Mouse (Mus musculus) heart, embryonic 15.5 days (tissue): ENCODE data around the gene Gm26897. TPM values are rescaled to one million over a fixed set of nuclear protein-coding genes. Genes with fewer than 3 reads are reported as not detected.

Experiments
- ATAC-seq: fragments of 200-750 bp; cut with Nextera tagmentation; replicated peaks from 2 replicates; pipeline ENCODE4 v1.8.0; 2017; ENCODE audit warnings: low read depth, moderate TSS enrichment; ENCODE audit not compliant: insufficient number of reproducible peaks, insufficient read depth, low FRiP score
- H3K27ac ChIP-seq: fragments of 300-500 bp; sonication (generic); 2 replicates; pipeline ENCODE4 v1.5.1; 2015; ENCODE audit warnings: mild to moderate bottlenecking, inconsistent platforms
- H3K27me3 ChIP-seq: fragments of 300-500 bp; sonication (generic); 2 replicates; pipeline ENCODE4 v1.6.1; 2015; ENCODE audit warnings: inconsistent platforms
- H3K36me3 ChIP-seq: fragments of 300-500 bp; sonication (generic); 2 replicates; pipeline ENCODE4 v1.6.1; 2015; ENCODE audit warnings: mild to moderate bottlenecking, inconsistent platforms
- H3K4me1 ChIP-seq: fragments of 300-500 bp; sonication (generic); replicated peaks from 2 replicates; pipeline ENCODE4 v1.6.1; 2015; ENCODE audit warnings: inconsistent platforms
- H3K4me2 ChIP-seq: fragments of 300-500 bp; sonication (generic); 2 replicates; pipeline ENCODE4 v1.6.1; 2015; ENCODE audit warnings: inconsistent platforms, mild to moderate bottlenecking, moderate library complexity
- H3K4me3 ChIP-seq: fragments of 300-500 bp; sonication (generic); 2 replicates; pipeline ENCODE4 v1.5.1; 2015; ENCODE audit warnings: mild to moderate bottlenecking, inconsistent platforms
- H3K9ac ChIP-seq: fragments of 300-500 bp; sonication (generic); 2 replicates; pipeline ENCODE4 v1.6.1; 2015; ENCODE audit warnings: mild to moderate bottlenecking, inconsistent platforms
- H3K9me3 ChIP-seq: fragments of 300-500 bp; sonication (generic); replicated peaks from 2 replicates; pipeline ENCODE4 v1.6.1; 2016; ENCODE audit warnings: inconsistent platforms
- WGBS: fragments of 180-500 bp; shearing (Covaris S2); methylation state at CpG from one replicate; pipeline ENCODE4 v1.1.7; 2015; ENCODE audit warnings: mixed read lengths; 5-methylcytosine and 5-hydroxymethylcytosine counted together
- polyA plus RNA-seq: library from polyadenylated mRNA; unstranded; fragments of >200 nt; fragmentation: Nextera tagmentation; extraction: Ambion mirVana; gene quantifications from 2 replicates; pipeline ENCODE4 v1.2.1, GENCODE M21; 2015

Gene Gm26897
- polyA plus RNA-seq, 1 experiment from 2014 or later = not detected

- peak; percentile 75 for ATAC-seq
- no peaks in the 10 kb centered on the region; the same call in 1 of the 2 replicates for H3K9me3 ChIP-seq
- no peaks in the 10 kb centered on the region for H3K36me3 ChIP-seq
- H3K4me1 ChIP-seq = peaks cover 38% of the 10 kb centered on the region
- peak overlapping the region; percentile 82 for H3K27ac ChIP-seq
- 45% methylated on average over 10 of the region's 10 CpGs for WGBS
- peak overlapping the region; percentile 43 for H3K4me2 ChIP-seq
- no peak overlapping the region for H3K9ac ChIP-seq
- H3K27me3 ChIP-seq = 0 out of 2 replicates have a peak, but pooled peaks cover 3% of the 10 kb centered on the region
- no peak overlapping the region for H3K4me3 ChIP-seq
Measured at GRCm38 (mm10) chr5:111724713-111725112, 9.0 kb upstream of the Gm26897 start.

- no peak overlapping the region for H3K4me3 ChIP-seq
- no peaks in the 10 kb centered on the region for H3K36me3 ChIP-seq
- H3K9ac ChIP-seq = no peak overlapping the region; the same call in 1 of the 2 replicates
- H3K27ac ChIP-seq = peak overlapping the region; percentile 82
- 34% methylated on average over 22 of the region's 22 CpGs for WGBS
- no peaks in the 10 kb centered on the region; the same call in 1 of the 2 replicates for H3K9me3 ChIP-seq
- peaks cover 38% of the 10 kb centered on the region for H3K4me1 ChIP-seq
- H3K4me2 ChIP-seq = peak overlapping the region; percentile 43
- H3K27me3 ChIP-seq = 0 out of 2 replicates have a peak, but pooled peaks cover 3% of the 10 kb centered on the region
- ATAC-seq = peak; percentile 47
Measured at GRCm38 (mm10) chr5:111725195-111725920, 8.4 kb upstream of the Gm26897 start.

- 80% methylated on average over 4 of the region's 4 CpGs for WGBS
- no peak overlapping the region for H3K4me3 ChIP-seq
- no peak overlapping the region for H3K27ac ChIP-seq
- peaks cover 32% of the 10 kb centered on the region for H3K4me1 ChIP-seq
- no peaks in the 10 kb centered on the region; the same call in 1 of the 2 replicates for H3K9me3 ChIP-seq
- no peaks in the 10 kb centered on the region for H3K27me3 ChIP-seq
- no peaks in the 10 kb centered on the region for H3K36me3 ChIP-seq
- no peak overlapping the region for H3K4me2 ChIP-seq
- H3K9ac ChIP-seq = no peak overlapping the region
- no peak for ATAC-seq
Measured at GRCm38 (mm10) chr5:111728411-111728810, 5.3 kb upstream of the Gm26897 start.

GRCm38 (mm10) chr5:111730560-111731167 lies 3.1 kb upstream of the Gm26897 start:
- H3K4me1 ChIP-seq = peaks cover 12% of the 10 kb centered on the region
- ATAC-seq = no peak
- no peaks in the 10 kb centered on the region for H3K27me3 ChIP-seq
- no peaks in the 10 kb centered on the region for H3K36me3 ChIP-seq
- H3K4me3 ChIP-seq = no peak overlapping the region
- H3K9ac ChIP-seq = no peak overlapping the region
- no peaks in the 10 kb centered on the region; the same call in 1 of the 2 replicates for H3K9me3 ChIP-seq
- no peak overlapping the region for H3K27ac ChIP-seq
- no peak overlapping the region for H3K4me2 ChIP-seq
- 22% methylated on average over 16 of the region's 16 CpGs for WGBS

GRCm38 (mm10) chr5:111732194-111732593 lies 1.5 kb upstream of the Gm26897 start:
- H3K4me2 ChIP-seq = no peak overlapping the region
- H3K4me3 ChIP-seq = no peak overlapping the region
- H3K4me1 ChIP-seq = peaks cover 4% of the 10 kb centered on the region; the same call in 1 of the 2 replicates
- no peaks in the 10 kb centered on the region for H3K27me3 ChIP-seq
- no peaks in the 10 kb centered on the region for H3K36me3 ChIP-seq
- 55% methylated on average over 2 of the region's 2 CpGs for WGBS
- no peak for ATAC-seq
- no peaks in the 10 kb centered on the region; the same call in 1 of the 2 replicates for H3K9me3 ChIP-seq
- H3K9ac ChIP-seq = no peak overlapping the region
- no peak overlapping the region for H3K27ac ChIP-seq

GRCm38 (mm10) chr5:111739480-111739879 lies 5.8 kb downstream of the Gm26897 start:
- no peaks in the 10 kb centered on the region for H3K36me3 ChIP-seq
- H3K4me2 ChIP-seq = no peak overlapping the region
- H3K27ac ChIP-seq = no peak overlapping the region
- peaks cover 19% of the 10 kb centered on the region for H3K27me3 ChIP-seq
- H3K9ac ChIP-seq = no peak overlapping the region
- WGBS = 64% methylated on average over 6 of the region's 6 CpGs
- no peaks in the 10 kb centered on the region for H3K9me3 ChIP-seq
- no peak for ATAC-seq
- peaks cover 12% of the 10 kb centered on the region for H3K4me1 ChIP-seq
- H3K4me3 ChIP-seq = no peak overlapping the region

- ATAC-seq = no peak
- H3K4me1 ChIP-seq = peaks cover 12% of the 10 kb centered on the region
Measured at GRCm38 (mm10) chr5:111740384-111741275, 6.9 kb downstream of the Gm26897 start.

GRCm38 (mm10) chr5:111741352-111741751 lies 7.6 kb downstream of the Gm26897 start:
- Histone ChIP-seq H3K27me3 (peaks cover 19% of the 10 kb centered on the region), H3K4me3 (no peak overlapping the region), H3K4me1 (peaks cover 12% of the 10 kb centered on the region), H3K9ac (no peak overlapping the region), H3K9me3 (no peaks in the 10 kb centered on the region), H3K27ac (no peak overlapping the region), H3K4me2 (no peak overlapping the region), H3K36me3 (no peaks in the 10 kb centered on the region)
- 32% methylated on average over 11 of the region's 11 CpGs for WGBS
- ATAC-seq = no peak

More at GRCm38 (mm10) chr5:111740384-111741275, 6.9 kb downstream of the Gm26897 start:
- Histone ChIP-seq H3K4me2 (no peak overlapping the region), H3K9ac (no peak overlapping the region), H3K27me3 (peaks cover 19% of the 10 kb centered on the region), H3K27ac (no peak overlapping the region), H3K4me3 (no peak overlapping the region), H3K9me3 (no peaks in the 10 kb centered on the region), H3K36me3 (no peaks in the 10 kb centered on the region)
- WGBS = 52% methylated on average over 16 of the region's 16 CpGs

- H3K4me2 ChIP-seq = no peak overlapping the region
- 0 out of 2 replicates have a peak overlapping the region, but pooled peaks have one; percentile 12 for H3K27ac ChIP-seq
Measured at GRCm38 (mm10) chr5:111742290-111742898, 8.7 kb downstream of the Gm26897 start.

GRCm38 (mm10) chr5:111749599-111749998 lies 15.9 kb downstream of the Gm26897 start:
- Histone ChIP-seq H3K9ac (no peak overlapping the region), H3K36me3 (no peaks in the 10 kb centered on the region), H3K27ac (peak overlapping the region; percentile 73), H3K9me3 (no peaks in the 10 kb centered on the region), H3K4me2 (no peak overlapping the region), H3K4me3 (no peak overlapping the region), H3K4me1 (peaks cover 15% of the 10 kb centered on the region), H3K27me3 (no peaks in the 10 kb centered on the region)
- ATAC-seq = peak; percentile 34; the same call in 1 of the 2 replicates
- 37% methylated on average over 5 of the region's 5 CpGs for WGBS

More at GRCm38 (mm10) chr5:111742290-111742898, 8.7 kb downstream of the Gm26897 start:
- H3K9ac ChIP-seq = no peak overlapping the region
- H3K9me3 ChIP-seq = no peaks in the 10 kb centered on the region
- H3K4me1 ChIP-seq = peaks cover 12% of the 10 kb centered on the region
- 24% methylated on average over 13 of the region's 13 CpGs for WGBS
- H3K4me3 ChIP-seq = no peak overlapping the region
- H3K27me3 ChIP-seq = peaks cover 19% of the 10 kb centered on the region
- ATAC-seq = no peak
- no peaks in the 10 kb centered on the region for H3K36me3 ChIP-seq
